Mouse (Mus musculus) intestine, postnatal 0 days (tissue): ENCODE results near the gene Sohlh1. TPM values are rescaled to one million over a fixed set of nuclear protein-coding genes. Genes with fewer than 3 reads are reported as not detected.

Experiments
- ATAC-seq: fragments of 200-750 bp; cut with Nextera tagmentation; 2 replicates; pipeline ENCODE4 v1.8.0; 2017; ENCODE audit warnings: mild to moderate bottlenecking, moderate TSS enrichment, moderate library complexity
- H3K27ac ChIP-seq: fragments of 300-500 bp; sonication (generic); 2 replicates; pipeline ENCODE4 v1.5.1; 2014; ENCODE audit warnings: mild to moderate bottlenecking, low read depth, low read length, moderate library complexity
- H3K27me3 ChIP-seq: fragments of 300-500 bp; sonication (generic); replicated peaks from 2 replicates; pipeline ENCODE4 v1.6.1; 2014; ENCODE audit warnings: low read length, mixed read lengths; ENCODE audit not compliant: control insufficient read depth, insufficient read depth
- H3K36me3 ChIP-seq: fragments of 300-500 bp; sonication (generic); 2 replicates; pipeline ENCODE4 v1.6.1; 2014; ENCODE audit warnings: mild to moderate bottlenecking, moderate library complexity; ENCODE audit not compliant: control insufficient read depth, insufficient read depth
- H3K4me1 ChIP-seq: fragments of 300-500 bp; sonication (generic); replicated peaks from 2 replicates; pipeline ENCODE4 v1.6.1; 2014; ENCODE audit warnings: antibody characterized with exemption, low read length, mixed read lengths; ENCODE audit not compliant: control insufficient read depth, insufficient read depth
- H3K4me2 ChIP-seq: fragments of 300-500 bp; sonication (generic); replicated peaks from 2 replicates; pipeline ENCODE4 v1.6.1; 2014; ENCODE audit warnings: low read depth, mild to moderate bottlenecking, moderate library complexity
- H3K4me3 ChIP-seq: fragments of 300-500 bp; sonication (generic); 2 replicates; pipeline ENCODE4 v1.5.1; 2014; ENCODE audit warnings: low read depth, low read length
- H3K9ac ChIP-seq: fragments of 300-500 bp; sonication (generic); 2 replicates; pipeline ENCODE4 v1.6.1; 2014; ENCODE audit warnings: mild to moderate bottlenecking, low read depth, low read length
- H3K9me3 ChIP-seq: fragments of 300-500 bp; sonication (generic); 2 replicates; pipeline ENCODE4 v1.6.1; 2016; ENCODE audit warnings: mixed run types; ENCODE audit not compliant: control insufficient read depth
- CTCF ChIP-seq: sonication (generic); IDR thresholded peaks from 2 replicates; pipeline ENCODE4 v1.5.1; 2016; ENCODE audit warnings: low read depth, mild to moderate bottlenecking, control low read depth, antibody characterized with exemption, moderate library complexity
- WGBS: fragments of 180-500 bp; shearing (Covaris S2); extraction: QIAGEN DNeasy Blood & Tissue Kit; methylation state at CpG from one replicate; pipeline ENCODE4 v1.1.7; 2014; 5-methylcytosine and 5-hydroxymethylcytosine counted together
- polyA plus RNA-seq: library from polyadenylated mRNA; unstranded; fragments of >200 nt; fragmentation: Nextera tagmentation; extraction: Ambion mirVana; gene quantifications from 2 replicates; pipeline ENCODE4 v1.2.1, GENCODE M21; 2015

Sohlh1 gene
- polyA plus RNA-seq, 1 experiment from 2014 or later, result not detected

DNA sequence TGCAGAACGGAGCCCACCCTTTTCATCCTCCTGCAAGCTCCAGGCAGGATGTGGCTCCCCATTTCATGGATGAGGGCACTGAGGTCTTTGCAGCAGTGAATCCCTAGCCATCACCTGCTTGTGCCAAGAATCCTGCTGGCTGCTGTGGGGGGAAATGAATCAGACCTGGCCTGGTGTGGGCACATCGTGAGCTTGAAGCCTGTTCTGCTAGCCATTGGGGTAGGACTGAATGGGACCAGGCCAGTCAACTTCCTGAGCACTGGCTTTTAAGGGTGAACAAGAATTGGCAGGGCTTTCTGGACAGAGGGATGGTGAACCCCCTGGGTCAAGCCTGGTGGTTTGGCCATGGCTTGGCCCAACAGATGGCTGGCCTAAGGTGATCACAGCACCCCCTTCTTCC is 31.5 kb upstream of the Sohlh1 start:
- WGBS, result 72% methylated on average over 2 of the region's 2 CpGs

GRCm38 (mm10) chr2:25877736-25878268 is 30.8 kb upstream of the Sohlh1 start:
- Histone ChIP-seq H3K9me3 (no peaks in the 10 kb centered on the region), H3K4me1 (no peaks in the 10 kb centered on the region), H3K4me3 (peak overlapping the region; percentile 11; the same call in 1 of the 2 replicates), H3K27me3 (peaks cover 20% of the 10 kb centered on the region), H3K27ac (no peak overlapping the region), H3K36me3 (no peaks in the 10 kb centered on the region), H3K9ac (0 out of 2 replicates have a peak overlapping the region, but pooled peaks have one; percentile 3), H3K4me2 (peak overlapping the region; percentile 37)
- 3% methylated on average over 46 of the region's 49 CpGs for WGBS
- ATAC-seq, result no peak
- no peak for TF ChIP-seq CTCF

More for the DNA sequence above, 31.5 kb upstream of the Sohlh1 start:
- Histone ChIP-seq H3K9ac (no peak overlapping the region), H3K27ac (no peak overlapping the region), H3K36me3 (no peaks in the 10 kb centered on the region), H3K4me3 (no peak overlapping the region), H3K4me2 (no peak overlapping the region), H3K27me3 (peaks cover 20% of the 10 kb centered on the region), H3K9me3 (no peaks in the 10 kb centered on the region), H3K4me1 (no peaks in the 10 kb centered on the region)
- TF ChIP-seq CTCF, result no peak
- ATAC-seq, result no peak

- no peaks in the 10 kb centered on the region for H3K4me1 ChIP-seq
- peaks cover 20% of the 10 kb centered on the region for H3K27me3 ChIP-seq
- WGBS, result 32% methylated on average over 7 of the region's 7 CpGs
- no peak overlapping the region for H3K9ac ChIP-seq
- no peaks in the 10 kb centered on the region for H3K36me3 ChIP-seq
- H3K9me3 ChIP-seq, result no peaks in the 10 kb centered on the region
- H3K4me3 ChIP-seq, result no peak overlapping the region; the same call in 1 of the 2 replicates
- no peak for ATAC-seq
- peak overlapping the region; percentile 37 for H3K4me2 ChIP-seq
- H3K27ac ChIP-seq, result no peak overlapping the region
- no peak for TF ChIP-seq CTCF
Observed at GRCm38 (mm10) chr2:25877250-25877735, 30.2 kb upstream of the Sohlh1 start.

GRCm38 (mm10) chr2:25866656-25867055 is 19.6 kb upstream of the Sohlh1 start:
- H3K4me2 ChIP-seq, result no peak overlapping the region
- H3K4me1 ChIP-seq, result no peaks in the 10 kb centered on the region
- peaks cover 8% of the 10 kb centered on the region for H3K27me3 ChIP-seq
- H3K27ac ChIP-seq, result no peak overlapping the region
- no peak for ATAC-seq
- H3K9me3 ChIP-seq, result no peaks in the 10 kb centered on the region
- no peak for TF ChIP-seq CTCF
- WGBS, result 47% methylated on average over 5 of the region's 5 CpGs
- H3K9ac ChIP-seq, result no peak overlapping the region
- no peak overlapping the region for H3K4me3 ChIP-seq
- no peaks in the 10 kb centered on the region for H3K36me3 ChIP-seq

GRCm38 (mm10) chr2:25865412-25865811 is 18.4 kb upstream of the Sohlh1 start:
- no peak overlapping the region for H3K4me3 ChIP-seq
- peak; percentile 39 for TF ChIP-seq CTCF
- H3K4me1 ChIP-seq, result no peaks in the 10 kb centered on the region
- no peaks in the 10 kb centered on the region for H3K9me3 ChIP-seq
- no peaks in the 10 kb centered on the region for H3K36me3 ChIP-seq
- H3K27me3 ChIP-seq, result peaks cover 8% of the 10 kb centered on the region
- 16% methylated on average over 4 of the region's 4 CpGs for WGBS
- ATAC-seq, result no peak
- no peak overlapping the region for H3K4me2 ChIP-seq
- no peak overlapping the region for H3K9ac ChIP-seq
- no peak overlapping the region for H3K27ac ChIP-seq

- no peak for ATAC-seq
- Histone ChIP-seq H3K9me3 (no peaks in the 10 kb centered on the region), H3K9ac (no peak overlapping the region), H3K27ac (no peak overlapping the region), H3K27me3 (peaks cover 8% of the 10 kb centered on the region), H3K4me3 (peak overlapping the region; percentile 43), H3K4me1 (no peaks in the 10 kb centered on the region), H3K4me2 (peak overlapping the region; percentile 74), H3K36me3 (no peaks in the 10 kb centered on the region)
- TF ChIP-seq CTCF, result peak; percentile 18; the same call in 1 of the 2 replicates
- 4% methylated on average over 18 of the region's 18 CpGs for WGBS
Observed at GRCm38 (mm10) chr2:25864230-25864629, 17.2 kb upstream of the Sohlh1 start.
